Comparison of ENCODE assay signal across 9 mouse cellular contexts in genomic region chr10:24131451-24132262, GRCm38 (mm10). TPM values are rescaled to one million over a fixed set of nuclear protein-coding genes. Genes with fewer than 3 reads are reported as not detected.
DNase-seq lines count a peak whose midpoint lies in the region; ATAC-seq and TF ChIP-seq lines count a peak whose summit lies in the region.
"Had no signal": no experiment of that assay in that cellular context is flagged by ENCODE, and none has a peak within 500 bp of the region (broad histone marks: within the 10 kb centered on the region; RNA-seq: fewer than 3 reads in every experiment).

No protein-coding gene starts in this region.

- DNase-seq in 3T3-L1 (ENCODE audit: low read depth, low spot score) (peak; percentile 84), Patski (ENCODE audit: low read depth, low spot score) (no peak)
- peak; percentile 78 to 87 for DNase-seq in cerebellum, postnatal 10 days
- DNase-seq in frontal cortex, adult 2 months (ENCODE audit: extremely low spot score in 1 of 2, low spot score in 1 of 2) = peak; percentile 28 to 89
- DNase-seq in left cerebral cortex, postnatal 36 days (ENCODE audit: low spot score in 2 of 2) = peak; percentile 10 to 29
- DNase-seq in midbrain, embryonic 11.5 days (ENCODE audit: low spot score, missing footprints) = peak; percentile 90

- no peaks in the 10 kb centered on the region for H3K9me3 ChIP-seq in intestine, embryonic 15.5 days
- H3K9me3 ChIP-seq in midbrain, embryonic 11.5 days (ENCODE audit: control insufficient read depth, low read length) = no peaks in the 10 kb centered on the region
- H3K9me3 ChIP-seq in stomach, embryonic 16.5 days (replicated peaks; ENCODE audit: control insufficient read depth, low read length) = no peaks in the 10 kb centered on the region

- intact Hi-C loops in left cerebral cortex, postnatal 36 days (cut with DNase I) = loop anchor here (2.0 to 5.0 kb wide), 2 partner anchors 154 to 317 kb away; no protein-coding TSS in a partner anchor

- in situ Hi-C loops in Patski (cut with MboI; ENCODE audit: low pct_unique_long_range_greater_than_20kb) = loop anchor here (5.0 kb wide), 1 partner anchor 314 kb away; no protein-coding TSS in a partner anchor

- peak overlapping the region; percentile 51 for H3K4me2 ChIP-seq in intestine, embryonic 15.5 days (replicated peaks)
- H3K4me2 ChIP-seq in midbrain, embryonic 11.5 days = no peak overlapping the region; the same call in 1 of the 2 replicates
- H3K4me2 ChIP-seq in stomach, embryonic 16.5 days (ENCODE audit: low read depth, low read length) = peak overlapping the region; percentile 58

- no peak overlapping the region for H3K4me3 ChIP-seq in intestine, embryonic 15.5 days (replicated peaks)
- H3K4me3 ChIP-seq in midbrain, embryonic 11.5 days (ENCODE audit: low read depth, low read length) = no peak overlapping the region
- H3K4me3 ChIP-seq in stomach, embryonic 16.5 days (replicated peaks; ENCODE audit: low read length) = peak overlapping the region; percentile 36

- TF ChIP-seq CTCF in Patski (IDR thresholded peaks at IDR 0.05) = peak; percentile 57

- 19% methylated on average over 9 of the region's 9 CpGs for WGBS in intestine, embryonic 15.5 days
- 28% methylated on average over 9 of the region's 9 CpGs for WGBS in midbrain, embryonic 11.5 days
- WGBS in stomach, embryonic 16.5 days = 20% methylated on average over 9 of the region's 9 CpGs

- CTCF ChIA-PET in Patski (lab: Charles Lee) = interaction anchor here (0.6 to 1.8 kb wide), 14 partner anchors 8 to 321 kb away, joined by 3 to 6 read pairs (median 3); partner anchors contain the start of gene Taar9

- POLR2A ChIA-PET in Patski (lab: Charles Lee) = interaction anchor here (0.5 to 1.1 kb wide), 2 partner anchors 10 to 22 kb away, joined by 3 read pairs; no protein-coding TSS in a partner anchor

- H3K27me3 ChIP-seq in Patski = no peaks in the 10 kb centered on the region
- no peaks in the 10 kb centered on the region for H3K27me3 ChIP-seq in intestine, embryonic 15.5 days (replicated peaks)
- no peaks in the 10 kb centered on the region for H3K27me3 ChIP-seq in midbrain, embryonic 11.5 days (ENCODE audit: control insufficient read depth, insufficient read depth, low read length)
- H3K27me3 ChIP-seq in stomach, embryonic 16.5 days (ENCODE audit: control insufficient read depth, insufficient read depth, low read length) = no peaks in the 10 kb centered on the region

- ATAC-seq in Patski = peak; percentile 71
- ATAC-seq in intestine, embryonic 15.5 days = peak; percentile 77
- ATAC-seq in midbrain, embryonic 11.5 days (ENCODE audit: low FRiP score) = peak; percentile 78; the same call in 1 of the 2 replicates
- peak; percentile 63; the same call in 1 of the 2 replicates for ATAC-seq in stomach, embryonic 16.5 days (ENCODE audit: insufficient read depth, low FRiP score)

- peak overlapping the region; percentile 79 for H3K27ac ChIP-seq in intestine, embryonic 15.5 days
- H3K27ac ChIP-seq in midbrain, embryonic 11.5 days (ENCODE audit: low read depth, low read length) = no peak overlapping the region
- H3K27ac ChIP-seq in stomach, embryonic 16.5 days (ENCODE audit: low read length) = peak overlapping the region; percentile 90

- H3K36me3 ChIP-seq in intestine, embryonic 15.5 days = no peaks in the 10 kb centered on the region
- no peaks in the 10 kb centered on the region for H3K36me3 ChIP-seq in midbrain, embryonic 11.5 days (ENCODE audit: control insufficient read depth, insufficient read depth, low read length)
- H3K36me3 ChIP-seq in stomach, embryonic 16.5 days (ENCODE audit: control insufficient read depth, insufficient read depth, low read length) = no peaks in the 10 kb centered on the region

- 0 out of 2 replicates have a peak, but pooled peaks cover 3% of the 10 kb centered on the region for H3K4me1 ChIP-seq in intestine, embryonic 15.5 days (replicated peaks)
- H3K4me1 ChIP-seq in midbrain, embryonic 11.5 days (ENCODE audit: control insufficient read depth, insufficient read depth, low read length) = peaks cover 6% of the 10 kb centered on the region; the same call in 1 of the 2 replicates
- 0 out of 2 replicates have a peak, but pooled peaks cover 3% of the 10 kb centered on the region for H3K4me1 ChIP-seq in stomach, embryonic 16.5 days (ENCODE audit: control insufficient read depth, insufficient read depth, low read length)

- H3K9ac ChIP-seq in intestine, embryonic 15.5 days = 0 out of 2 replicates have a peak overlapping the region, but pooled peaks have one; percentile 4
- no peak overlapping the region for H3K9ac ChIP-seq in midbrain, embryonic 11.5 days (ENCODE audit: low read length)
- H3K9ac ChIP-seq in stomach, embryonic 16.5 days (ENCODE audit: low read length) = peak overlapping the region; percentile 60

RNA-seq across cellular contexts. Expression of gene Stx7, which starts 17.4 kb away (rescaled TPM):
- 145 TPM for polyA plus RNA-seq in Patski (2021)
- 174 and 175 TPM in 2 replicates for polyA plus RNA-seq in frontal cortex, adult 2 months (2012; rRNA removed)
- polyA plus RNA-seq in intestine, embryonic 15.5 days (2015; fragmentation: Nextera tagmentation; extraction: Ambion mirVana) = 123 and 127 TPM in 2 replicates
- 100 to 1,000 TPM; 136 to 139 TPM for total RNA-seq in left cerebral cortex, postnatal 36 days (2021)
- polyA plus RNA-seq in midbrain, embryonic 11.5 days (2014; fragmentation: Nextera tagmentation; extraction: Ambion mirVana) = 98.6 and 99.6 TPM in 2 replicates
- polyA plus RNA-seq in stomach, embryonic 16.5 days (2015; fragmentation: Nextera tagmentation; extraction: Ambion mirVana) = 102 TPM in 2 replicates

RNA-seq across cellular contexts. Expression of gene Taar9, which starts 22.3 kb away (rescaled TPM):
- not detected for polyA plus RNA-seq in Patski (2021)
- not detected in 2 replicates for polyA plus RNA-seq in frontal cortex, adult 2 months (2012; rRNA removed)
- not detected in 2 replicates for polyA plus RNA-seq in intestine, embryonic 15.5 days (2015; fragmentation: Nextera tagmentation; extraction: Ambion mirVana)
- total RNA-seq in left cerebral cortex, postnatal 36 days (2021) = not detected
- not detected in 2 replicates for polyA plus RNA-seq in midbrain, embryonic 11.5 days (2014; fragmentation: Nextera tagmentation; extraction: Ambion mirVana)
- not detected in 2 replicates for polyA plus RNA-seq in stomach, embryonic 16.5 days (2015; fragmentation: Nextera tagmentation; extraction: Ambion mirVana)
- total RNA-seq: gastrocnemius, postnatal 36 days had no signal

RNA-seq across cellular contexts. Expression of gene Taar8c, which starts 29.9 kb away (rescaled TPM):
- polyA plus RNA-seq in Patski (2021) = not detected
- polyA plus RNA-seq in frontal cortex, adult 2 months (2012; rRNA removed) = not detected in 2 replicates
- not detected in 2 replicates for polyA plus RNA-seq in intestine, embryonic 15.5 days (2015; fragmentation: Nextera tagmentation; extraction: Ambion mirVana)
- total RNA-seq in left cerebral cortex, postnatal 36 days (2021) = not detected
- not detected in 2 replicates for polyA plus RNA-seq in midbrain, embryonic 11.5 days (2014; fragmentation: Nextera tagmentation; extraction: Ambion mirVana)
- not detected in 2 replicates for polyA plus RNA-seq in stomach, embryonic 16.5 days (2015; fragmentation: Nextera tagmentation; extraction: Ambion mirVana)
- total RNA-seq: gastrocnemius, postnatal 36 days had no signal

RNA-seq across cellular contexts. Expression of gene Taar8b, which starts 39.6 kb away (rescaled TPM):
- not detected for polyA plus RNA-seq in Patski (2021)
- polyA plus RNA-seq in frontal cortex, adult 2 months (2012; rRNA removed) = not detected in 2 replicates
- not detected in 2 replicates for polyA plus RNA-seq in intestine, embryonic 15.5 days (2015; fragmentation: Nextera tagmentation; extraction: Ambion mirVana)
- total RNA-seq in left cerebral cortex, postnatal 36 days (2021) = not detected
- not detected in 2 replicates for polyA plus RNA-seq in midbrain, embryonic 11.5 days (2014; fragmentation: Nextera tagmentation; extraction: Ambion mirVana)
- polyA plus RNA-seq in stomach, embryonic 16.5 days (2015; fragmentation: Nextera tagmentation; extraction: Ambion mirVana) = not detected in 2 replicates
- total RNA-seq: gastrocnemius, postnatal 36 days had no signal

RNA-seq across cellular contexts. Expression of gene Taar8a, which starts 55.4 kb away (rescaled TPM):
- polyA plus RNA-seq in Patski (2021) = not detected
- not detected in 2 replicates for polyA plus RNA-seq in frontal cortex, adult 2 months (2012; rRNA removed)
- polyA plus RNA-seq in intestine, embryonic 15.5 days (2015; fragmentation: Nextera tagmentation; extraction: Ambion mirVana) = not detected in 2 replicates
- total RNA-seq in left cerebral cortex, postnatal 36 days (2021) = not detected
- not detected in 2 replicates for polyA plus RNA-seq in midbrain, embryonic 11.5 days (2014; fragmentation: Nextera tagmentation; extraction: Ambion mirVana)
- not detected in 2 replicates for polyA plus RNA-seq in stomach, embryonic 16.5 days (2015; fragmentation: Nextera tagmentation; extraction: Ambion mirVana)
- total RNA-seq: gastrocnemius, postnatal 36 days had no signal
